Mouse (Mus musculus) cerebellum, adult 9-11 months (tissue): ENCODE measurements at regions not wholly inside any gene's neighbourhood (a gene's known extent, or its start where the extent isn't known, plus 50 kb on each side); places are given as distances from the start of the nearest gene placed in this dataset.

Experiments
- DNase-seq: peaks from one replicate; pipeline ENCODE4 v3.0.0; 2022

DNA sequence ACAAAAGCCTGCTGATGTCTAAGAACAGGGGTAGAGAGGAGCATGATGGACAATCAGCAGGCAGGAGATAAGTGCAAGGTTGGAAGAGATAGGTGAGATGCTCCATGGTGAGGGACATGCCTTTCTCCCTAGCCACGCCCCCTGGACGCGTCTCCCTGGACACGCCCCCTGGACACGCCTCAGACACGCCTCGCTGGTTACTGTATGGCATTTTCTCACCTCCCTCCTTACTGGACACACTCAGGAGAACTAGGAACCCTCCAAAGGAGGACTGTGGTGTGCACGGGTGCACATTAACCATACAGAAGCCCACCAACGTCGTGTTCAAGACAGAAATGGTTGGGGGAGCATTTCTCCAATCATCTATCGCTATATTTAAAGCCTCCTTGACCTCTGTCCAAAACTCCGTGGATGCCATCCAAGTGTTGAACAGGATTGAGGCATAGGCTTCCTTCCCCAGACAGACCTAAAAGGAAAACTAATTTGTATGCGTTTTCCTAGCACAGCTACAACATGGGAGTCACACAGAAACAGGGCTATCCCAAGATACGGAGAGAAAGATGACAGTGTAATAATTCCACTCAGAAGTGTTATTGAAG lies 168.4 kb upstream of the Fam19a5 start:
- peak; percentile 43 for DNase-seq

DNA sequence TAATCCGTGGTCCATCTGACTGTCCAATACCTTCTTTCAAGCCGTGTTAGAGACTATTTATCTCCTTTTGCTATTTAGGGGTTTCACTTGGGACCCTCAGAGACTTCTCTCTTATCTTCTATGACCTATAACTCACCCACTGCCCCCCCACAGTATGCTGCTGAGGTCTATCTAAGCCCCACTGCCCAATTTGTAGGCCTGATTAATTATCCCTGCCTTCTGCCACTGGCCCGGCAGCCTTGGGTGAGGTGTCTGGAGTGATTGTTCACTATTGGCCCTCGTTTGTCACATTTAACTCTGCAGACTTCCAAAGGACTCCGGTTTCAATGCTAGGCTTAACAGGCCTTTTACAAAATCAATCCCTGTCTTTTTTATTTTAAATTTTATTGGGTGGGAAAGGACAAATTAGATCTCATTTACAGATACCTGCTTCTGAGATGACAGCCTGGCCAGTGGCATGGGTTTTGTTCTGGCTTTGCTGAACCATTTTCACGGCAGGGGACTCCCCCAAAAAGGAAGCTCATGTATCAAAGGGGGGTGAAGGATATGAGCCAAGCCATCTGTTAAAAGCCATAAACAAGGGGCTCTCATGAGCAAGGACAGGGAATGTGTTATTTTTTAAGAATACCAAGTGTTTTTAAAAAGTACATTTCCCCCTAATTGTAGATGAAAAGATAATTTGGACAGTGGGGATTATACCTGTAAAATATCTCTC lies 160.4 kb upstream of the Fam19a5 start:
- DNase-seq: peak; percentile 75

DNA sequence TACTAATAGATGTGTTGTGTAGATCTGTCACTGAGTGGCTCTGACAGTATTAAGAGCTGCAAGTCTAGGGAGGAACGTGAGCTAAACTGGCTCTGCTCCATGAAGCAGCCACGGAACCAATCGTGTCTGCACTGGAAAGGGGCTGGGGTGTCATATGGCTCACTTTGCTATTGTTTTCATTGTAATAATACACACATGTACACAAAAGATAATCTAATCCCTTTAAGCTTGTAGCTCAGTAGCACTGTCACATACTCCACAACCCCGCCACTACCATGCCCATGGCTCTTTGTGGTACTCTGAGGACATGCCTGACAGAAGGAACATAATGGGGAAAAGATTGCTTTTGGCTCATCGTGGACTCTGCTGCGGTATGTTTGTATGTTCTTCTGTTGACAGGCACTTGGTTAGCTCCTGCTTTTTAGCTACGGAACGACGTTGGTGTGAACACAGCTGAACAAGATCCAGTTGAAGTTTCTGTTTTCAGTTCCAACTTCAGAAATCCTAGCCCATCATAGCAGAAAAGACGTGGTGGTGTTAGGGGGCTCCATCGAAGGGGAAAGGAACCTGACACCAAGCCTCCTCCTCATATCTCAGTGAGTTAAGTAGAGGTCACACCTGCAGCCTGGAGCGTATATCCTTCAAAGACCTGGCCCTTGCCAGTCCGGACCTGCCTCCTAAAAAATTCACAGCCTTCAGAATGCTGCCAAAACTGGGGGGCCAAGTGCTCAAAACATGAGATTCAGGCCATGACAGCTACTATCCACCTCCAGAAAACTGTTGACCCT lies 159.6 kb upstream of the Fam19a5 start:
- no peak for DNase-seq

DNA sequence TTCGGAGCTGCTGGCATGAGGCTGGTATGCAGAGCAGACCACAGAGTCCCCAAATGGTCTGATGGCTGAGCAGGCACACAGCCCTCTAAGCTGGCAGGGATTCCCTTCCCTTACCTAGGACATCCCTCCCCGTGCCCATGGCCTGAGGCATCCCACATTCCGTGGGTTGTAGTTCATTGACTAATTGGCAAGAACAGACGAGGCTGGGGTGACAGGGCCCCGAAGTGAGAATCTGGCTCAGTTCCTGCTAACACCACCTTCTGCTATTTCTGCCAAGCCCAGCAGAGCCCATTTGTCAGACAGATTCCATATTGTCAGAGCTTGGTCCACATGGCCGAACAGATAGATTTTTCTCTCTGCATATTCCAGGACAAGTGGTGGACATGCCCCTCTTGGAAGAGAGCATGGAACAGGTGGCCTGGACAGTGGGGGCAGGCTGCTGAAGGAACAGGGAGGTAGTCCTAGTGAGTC lies 157.6 kb upstream of the Fam19a5 start:
- peak; percentile 97 for DNase-seq

DNA sequence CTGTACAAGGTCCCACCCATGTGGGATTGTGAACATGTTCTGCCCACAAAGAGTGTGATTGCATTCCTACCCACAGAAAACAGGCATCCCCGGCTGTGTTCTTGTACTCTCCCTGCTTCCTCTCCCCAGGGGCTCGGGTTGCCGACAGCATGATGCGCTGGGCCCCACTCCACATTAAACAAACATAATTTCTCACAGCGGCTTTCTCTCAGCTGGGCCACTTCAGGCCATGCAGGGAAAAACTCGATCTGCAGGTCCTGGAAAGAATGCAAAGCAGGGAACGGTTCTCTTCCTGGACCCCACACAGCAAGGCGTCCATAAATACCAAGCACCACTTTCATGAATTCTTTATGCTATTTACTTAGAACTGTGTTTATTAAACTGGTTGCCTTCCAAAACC lies 152.7 kb upstream of the Fam19a5 start:
- no peak for DNase-seq

DNA sequence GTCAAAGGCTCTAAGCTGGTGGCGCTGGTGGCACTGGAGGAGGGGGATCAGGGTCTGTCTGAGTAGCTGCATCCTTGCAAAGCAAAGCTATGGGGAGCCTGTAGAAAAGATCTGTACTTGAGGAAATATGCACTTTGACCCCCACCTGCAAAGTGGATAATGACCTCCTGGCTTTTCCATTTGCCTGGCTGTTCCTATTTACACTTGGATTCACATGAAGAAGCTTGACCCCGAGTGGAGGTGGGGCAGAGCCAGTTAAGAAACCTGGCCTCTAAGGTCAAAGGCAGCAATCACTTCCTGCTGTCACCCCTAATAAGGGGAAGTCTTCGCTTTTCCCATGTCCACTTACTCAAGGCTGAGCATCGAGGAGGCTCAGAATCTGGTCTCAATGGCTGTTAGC lies 145.7 kb upstream of the Fam19a5 start:
- no peak for DNase-seq

DNA sequence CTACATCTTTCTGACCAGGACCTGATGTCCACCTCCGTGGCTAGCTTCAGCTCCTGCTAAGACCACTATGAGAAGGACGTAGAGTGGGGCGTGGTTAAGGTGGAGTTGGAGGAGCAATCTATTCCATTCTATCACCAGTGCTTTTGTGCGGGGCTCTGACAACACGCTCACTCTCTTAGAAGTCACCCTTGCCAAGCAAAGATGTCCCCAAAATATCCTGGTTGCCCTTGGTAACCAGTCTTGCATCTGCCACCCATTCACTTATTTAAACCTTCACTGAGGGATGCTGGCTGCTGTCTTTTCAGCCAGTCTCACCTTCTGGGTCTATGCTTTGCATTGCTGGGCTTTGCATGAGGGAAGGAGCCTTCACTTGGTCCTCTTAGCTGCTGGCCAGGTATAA lies 138.4 kb upstream of the Fam19a5 start:
- DNase-seq: no peak

DNA sequence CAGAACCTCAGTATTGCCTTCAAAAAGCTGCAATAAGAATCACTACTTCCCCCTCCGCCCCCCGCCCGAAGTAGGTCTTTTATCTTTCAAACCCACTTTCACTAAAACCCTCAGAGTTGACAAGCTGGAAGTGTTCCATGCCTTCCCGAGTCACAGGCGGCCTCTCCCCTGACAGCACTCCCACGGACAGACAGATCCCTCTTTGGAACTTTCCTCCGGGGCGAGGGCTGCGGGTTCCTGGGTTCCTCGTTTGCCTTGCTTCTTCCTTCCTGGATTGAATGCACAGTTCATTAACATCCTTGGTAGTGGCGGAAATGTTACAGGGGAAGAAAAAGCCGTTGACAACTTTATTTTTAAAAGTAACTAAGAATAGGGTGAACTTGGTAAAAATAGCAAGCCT lies 132.1 kb upstream of the Fam19a5 start:
- DNase-seq: no peak

DNA sequence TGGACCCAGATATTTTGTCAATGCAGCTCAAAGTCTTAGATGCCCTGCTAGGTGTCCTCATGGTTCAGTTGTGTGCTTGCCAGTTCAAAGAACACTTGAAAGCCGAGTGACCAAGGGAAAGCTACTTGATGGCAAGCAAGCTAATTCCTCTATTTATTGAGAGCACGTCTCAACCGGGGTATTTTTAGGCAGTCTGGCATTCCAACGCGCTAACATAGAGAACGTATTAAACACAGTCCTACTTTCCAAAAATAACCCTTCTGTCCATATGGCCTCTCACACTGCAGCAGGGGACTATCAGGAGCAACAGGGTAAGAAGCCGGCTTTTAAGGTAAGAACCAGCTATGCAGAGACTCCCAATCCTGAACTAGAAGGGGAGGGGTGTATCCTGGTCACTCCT lies 128.1 kb upstream of the Fam19a5 start:
- DNase-seq: peak; percentile 47

DNA sequence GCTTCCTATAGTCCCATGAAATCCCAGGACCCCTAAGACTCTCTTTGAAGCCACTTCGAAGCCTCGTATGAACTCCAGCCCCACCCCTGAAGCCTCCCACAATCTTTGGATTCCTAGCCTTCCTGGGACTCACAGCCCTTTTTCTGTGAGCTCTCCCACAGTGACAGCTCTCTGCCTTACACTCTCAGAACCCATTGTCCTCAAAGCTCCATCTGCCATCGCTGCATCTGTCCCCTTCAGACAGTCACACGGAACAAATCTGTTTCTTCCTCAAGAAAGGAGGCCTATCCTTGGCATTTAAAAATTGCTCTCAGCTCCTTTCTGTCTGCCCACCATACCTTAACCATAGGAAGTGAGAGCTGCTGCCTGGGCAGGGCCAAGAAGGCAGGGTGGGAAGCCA lies 122.4 kb upstream of the Fam19a5 start:
- DNase-seq: no peak

DNA sequence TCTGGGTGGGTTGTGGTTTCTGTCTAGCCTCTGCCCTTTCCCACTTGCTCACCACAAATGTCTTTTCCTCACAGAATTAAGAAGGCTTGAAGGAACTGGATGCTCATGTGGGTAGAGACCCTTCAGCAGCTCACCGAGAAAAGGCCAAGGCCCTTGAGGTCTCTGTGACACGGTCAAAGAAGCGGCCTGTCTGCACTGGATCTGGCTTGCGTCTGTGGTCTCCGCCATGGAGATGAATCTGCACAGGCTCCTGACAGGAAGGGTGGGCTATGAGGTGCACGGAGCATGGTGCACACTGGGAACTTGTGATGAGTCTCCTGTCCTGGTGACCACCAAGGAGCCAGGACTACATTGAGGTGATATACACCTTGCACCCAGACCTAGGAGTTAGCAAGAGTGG lies 110.8 kb upstream of the Fam19a5 start:
- DNase-seq: no peak

DNA sequence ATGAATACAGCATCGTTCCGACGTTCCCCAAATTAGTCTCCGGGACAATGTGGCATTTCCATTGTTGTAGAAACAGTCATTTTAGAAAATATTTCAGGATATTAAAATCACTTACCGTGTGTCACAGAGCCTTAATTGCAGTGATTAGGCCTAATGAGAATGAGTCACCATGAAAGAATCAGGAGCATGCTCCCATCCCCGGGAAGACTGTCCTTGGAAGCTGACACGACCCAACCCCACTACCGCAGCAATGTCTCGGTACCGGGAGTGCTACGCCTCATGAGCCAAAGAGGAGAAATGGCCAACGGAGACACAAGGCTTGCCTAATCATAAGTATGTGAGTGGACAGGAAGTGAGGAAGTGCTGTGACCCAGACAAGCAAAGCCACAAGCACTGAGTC lies 110.2 kb upstream of the Fam19a5 start:
- no peak for DNase-seq

DNA sequence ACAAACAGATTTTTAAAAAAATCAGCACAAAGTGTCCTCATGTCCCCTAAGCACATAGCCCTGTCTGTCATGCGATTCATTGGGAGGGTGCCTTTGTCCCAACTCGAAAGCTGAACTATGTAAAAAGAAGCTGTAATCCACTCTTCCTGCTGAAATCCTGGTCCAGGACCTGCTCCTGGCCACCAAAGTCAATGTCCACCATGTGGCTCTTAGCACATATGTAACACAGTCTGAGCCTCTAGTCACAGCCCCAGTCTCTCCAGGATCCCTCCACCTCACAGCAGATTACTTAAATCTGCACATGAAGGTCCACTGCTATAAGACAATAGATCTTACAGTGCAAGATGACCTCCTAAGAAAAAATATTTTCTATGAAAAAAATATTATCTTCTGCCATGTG lies 108.5 kb upstream of the Fam19a5 start:
- DNase-seq: no peak

DNA sequence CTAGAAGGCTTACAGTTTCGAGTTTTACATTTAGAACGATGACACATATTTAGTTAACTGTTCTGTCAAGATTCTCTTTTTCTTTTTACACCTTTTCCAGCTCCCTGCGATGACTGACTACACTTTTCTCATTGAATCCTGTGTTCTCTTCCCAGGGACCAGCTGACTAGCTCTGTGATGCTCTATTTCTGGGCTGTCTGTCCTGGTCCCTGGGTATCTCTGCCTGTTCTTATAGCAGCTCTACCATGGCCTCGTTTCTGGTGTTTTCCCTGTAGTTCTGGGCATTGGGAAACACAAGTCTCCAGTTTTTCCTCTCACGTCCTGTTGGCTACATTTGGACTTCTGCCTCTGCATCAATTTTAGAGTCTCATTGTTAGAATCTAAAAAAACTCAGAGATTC lies 106.5 kb upstream of the Fam19a5 start:
- no peak for DNase-seq

DNA sequence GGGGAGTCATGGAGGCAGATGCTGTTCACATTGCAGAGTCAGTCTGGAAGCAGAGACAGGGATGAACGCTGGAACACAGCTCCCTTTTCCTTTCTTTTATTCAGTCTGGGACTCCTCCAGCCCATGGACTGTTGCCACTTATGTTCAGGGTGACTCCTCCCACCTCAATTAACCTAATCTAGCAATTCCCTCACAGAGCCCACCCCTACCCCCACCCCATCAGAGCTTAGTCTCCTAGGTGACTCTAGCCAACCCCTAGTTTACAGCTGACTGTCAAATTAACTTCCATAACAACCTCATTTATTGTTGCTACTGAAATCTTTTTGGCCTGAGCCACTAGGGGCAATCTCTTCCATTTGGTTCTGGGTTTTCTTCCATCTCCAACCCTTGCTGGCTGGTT lies 85.2 kb upstream of the Fam19a5 start:
- DNase-seq: no peak

DNA sequence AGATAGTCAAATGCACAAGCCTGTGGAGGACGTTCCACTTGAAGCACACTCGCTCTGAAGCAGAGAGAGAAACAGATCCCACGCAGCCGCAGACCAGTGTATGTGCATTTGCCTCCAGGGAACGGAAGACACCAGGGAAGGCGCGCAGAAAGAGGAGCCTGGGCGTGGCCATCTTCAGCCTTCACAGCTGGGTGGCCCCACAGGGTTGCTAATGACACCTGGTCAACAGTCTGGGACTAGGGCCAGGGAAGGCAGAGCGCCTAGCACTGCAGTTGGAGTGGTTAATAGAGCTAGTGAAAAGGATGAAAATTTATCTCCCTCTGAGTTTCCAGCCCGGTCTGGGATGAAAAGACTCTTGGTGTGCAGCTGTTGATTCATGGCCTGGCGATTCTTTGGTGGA lies 67.9 kb upstream of the Fam19a5 start:
- DNase-seq: no peak

DNA sequence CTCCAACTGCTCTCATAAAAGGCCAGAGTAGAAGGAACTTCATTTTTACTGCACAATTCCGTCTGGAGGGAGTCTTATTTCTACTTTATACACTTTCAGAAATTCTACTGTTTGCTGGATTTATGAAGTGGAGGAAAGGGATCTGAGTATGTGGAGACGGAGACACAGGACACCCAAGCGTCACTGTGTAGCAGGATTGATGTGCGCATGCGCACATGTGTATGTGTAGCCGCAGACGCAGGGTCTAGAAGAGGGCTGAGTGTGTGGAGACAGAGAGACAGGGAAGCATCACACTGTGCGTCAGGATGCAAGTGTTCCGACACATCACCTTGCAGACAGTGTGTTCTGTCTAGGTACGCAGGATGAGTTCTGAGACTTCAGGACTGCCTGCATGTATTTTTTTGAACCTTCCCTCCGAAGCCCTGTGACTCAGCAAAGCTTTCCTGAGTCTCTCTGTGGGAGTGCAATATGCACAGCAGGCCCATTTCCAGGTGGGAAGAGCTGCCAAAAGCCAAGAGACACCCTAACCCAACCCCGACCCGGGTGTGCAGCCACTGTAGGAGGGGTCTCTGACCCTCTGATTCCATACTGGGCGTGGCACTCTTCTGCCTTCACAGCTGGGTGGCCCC lies 67.1 kb upstream of the Fam19a5 start:
- no peak for DNase-seq

DNA sequence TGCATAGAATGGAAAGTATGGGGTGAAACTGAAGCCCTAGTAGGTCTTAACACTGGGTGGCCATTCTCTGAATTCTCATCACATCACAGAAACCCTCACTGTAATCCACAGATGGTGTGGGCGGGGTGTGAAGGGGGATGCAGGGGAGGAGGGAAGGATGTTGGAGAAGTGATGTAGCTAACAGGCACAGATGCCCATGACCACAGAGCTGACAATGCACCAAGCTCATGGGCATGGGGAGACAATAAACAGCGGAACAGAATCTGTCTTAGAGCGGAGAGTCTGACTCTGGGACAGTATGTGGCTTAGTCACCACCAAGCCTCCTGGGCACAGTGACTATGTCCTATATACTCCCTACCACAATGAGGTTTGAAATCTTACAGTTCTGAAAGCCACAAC lies 63.3 kb upstream of the Fam19a5 start:
- no peak for DNase-seq
